Mouse (Mus musculus) ES-CJ7 (cell line): ENCODE measurements around the gene Ntng2.
A peak's percentile ranks its signal among the peaks of the same experiment; 100 is the strongest.

ENCODE experiments used
- DNase-seq: peaks from one replicate; pipeline ENCODE4 v3.0.0; 2011; ENCODE audit warnings: low read depth, low spot score

Gene Ntng2

GRCm38 (mm10) chr2:29237623-29238022 lies 15.2 kb downstream of the Ntng2 start:
- DNase-seq = peak; percentile 71

- no peak for DNase-seq
Measured at GRCm38 (mm10) chr2:29235811-29236210, 17.0 kb downstream of the Ntng2 start.

GRCm38 (mm10) chr2:29235026-29235425 lies 17.8 kb downstream of the Ntng2 start:
- DNase-seq = no peak

- DNase-seq = no peak
Measured at GRCm38 (mm10) chr2:29234002-29234401, 18.8 kb downstream of the Ntng2 start.

- DNase-seq = no peak
Measured at GRCm38 (mm10) chr2:29230191-29230835, 22.5 kb downstream of the Ntng2 start.

- DNase-seq = no peak
Measured at GRCm38 (mm10) chr2:29226671-29227070, 26.1 kb downstream of the Ntng2 start.

- no peak for DNase-seq
Measured at GRCm38 (mm10) chr2:29223591-29224262, 29.1 kb downstream of the Ntng2 start.

GRCm38 (mm10) chr2:29222302-29222701 lies 30.5 kb downstream of the Ntng2 start:
- peak; percentile 28 for DNase-seq

- DNase-seq = no peak
Measured at GRCm38 (mm10) chr2:29218831-29219230, 34.0 kb downstream of the Ntng2 start.

- DNase-seq = no peak
Measured at GRCm38 (mm10) chr2:29217897-29218296, 34.9 kb downstream of the Ntng2 start.

GRCm38 (mm10) chr2:29217042-29217441 lies 35.8 kb downstream of the Ntng2 start:
- no peak for DNase-seq

GRCm38 (mm10) chr2:29216286-29217012 lies 36.4 kb downstream of the Ntng2 start:
- DNase-seq = peak; percentile 59

- DNase-seq = no peak
Measured at GRCm38 (mm10) chr2:29206156-29206555, 46.6 kb downstream of the Ntng2 start.

- DNase-seq = no peak
Measured at GRCm38 (mm10) chr2:29201223-29201955, 51.4 kb downstream of the Ntng2 start.

GRCm38 (mm10) chr2:29199909-29200308 lies 52.9 kb downstream of the Ntng2 start:
- peak; percentile 42 for DNase-seq

- DNase-seq = no peak
Measured at GRCm38 (mm10) chr2:29198446-29198845, 54.4 kb downstream of the Ntng2 start.

GRCm38 (mm10) chr2:29196844-29197243 lies 56.0 kb downstream of the Ntng2 start:
- DNase-seq = no peak

GRCm38 (mm10) chr2:29194547-29195463 lies 58.0 kb downstream of the Ntng2 start:
- DNase-seq = peak; percentile 38

- no peak for DNase-seq
Measured at GRCm38 (mm10) chr2:29193819-29194546, 58.8 kb downstream of the Ntng2 start.

- DNase-seq = no peak
Measured at GRCm38 (mm10) chr2:29192629-29193278, 60.1 kb downstream of the Ntng2 start.
